Mouse (Mus musculus): ENCODE data around the gene Phf14.
"Not testable (repeated sequence)": the region's sequence is repeated elsewhere in the genome, so short reads cannot be mapped to it uniquely, and the experiment has no call there.

The Phf14 gene

DNA sequence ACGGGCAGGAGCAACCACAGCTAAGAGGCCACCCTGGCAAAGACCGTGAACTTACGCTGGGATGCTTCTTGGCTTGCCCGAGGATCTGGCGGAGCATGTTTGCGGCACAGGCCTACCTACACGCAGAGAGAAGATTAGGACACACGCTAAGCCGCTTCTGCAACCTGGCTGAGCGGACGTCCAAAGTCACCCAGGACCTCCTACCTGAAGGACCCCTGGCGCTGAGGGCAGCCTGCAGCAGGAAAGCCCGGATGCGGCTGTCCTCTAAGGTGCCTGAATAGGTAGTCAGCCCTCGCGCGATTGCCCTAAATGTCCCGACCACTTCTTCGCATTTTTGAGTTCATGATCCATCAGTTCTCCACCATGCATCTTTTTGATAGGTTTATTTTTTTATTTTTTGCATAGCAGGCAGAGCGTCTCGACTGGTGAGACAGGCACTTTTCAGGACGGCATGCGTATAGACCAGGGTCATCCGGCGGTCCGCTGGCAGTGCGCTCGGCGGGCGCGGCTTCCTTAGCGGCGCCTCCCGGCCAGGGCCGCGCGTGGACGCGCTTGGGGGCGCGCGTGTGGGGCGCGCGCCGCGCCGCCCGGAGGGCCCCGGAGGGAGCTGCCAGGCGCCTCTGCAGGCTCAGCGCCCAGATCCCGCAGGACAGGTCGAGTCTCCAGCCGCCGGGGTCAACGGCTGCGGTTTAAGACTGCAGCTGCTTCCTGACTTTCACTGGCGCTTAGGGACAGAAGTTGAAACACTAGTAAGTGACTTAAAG, at the start of gene Phf14, which contains the start of gene Ndufa4:
TSS of gene Phf14 (plus strand) at position 541 of the 764 bp plus-strand sequence.
TSS of gene Ndufa4 (minus strand) at position 229 of the 764 bp plus-strand sequence.
- DNase-seq (ENCODE audit: low spot score in 2 of 2) = peak; percentile 89 to 95

DNA sequence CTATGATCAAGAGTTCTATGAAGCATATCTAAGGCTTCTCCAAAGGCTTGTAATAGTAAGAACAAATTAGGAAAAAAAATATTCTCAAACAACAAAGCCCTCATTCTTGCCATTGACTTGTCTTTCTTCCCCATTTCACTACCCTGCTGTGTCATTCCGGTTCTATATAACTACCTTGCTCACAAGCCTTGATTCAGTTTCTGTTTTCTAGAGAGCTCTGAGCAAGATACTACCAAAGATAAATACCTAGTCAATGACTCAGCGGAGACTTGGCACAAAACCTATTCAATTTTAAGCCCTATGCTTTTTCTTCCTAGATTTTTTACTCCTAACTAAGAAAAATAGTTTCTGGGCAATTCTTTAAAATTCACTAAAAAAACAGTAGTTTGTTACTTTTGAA, 32.2 kb upstream of the Phf14 start:
- DNase-seq (ENCODE audit: low spot score in 2 of 2) = not testable (repeated sequence)

DNA sequence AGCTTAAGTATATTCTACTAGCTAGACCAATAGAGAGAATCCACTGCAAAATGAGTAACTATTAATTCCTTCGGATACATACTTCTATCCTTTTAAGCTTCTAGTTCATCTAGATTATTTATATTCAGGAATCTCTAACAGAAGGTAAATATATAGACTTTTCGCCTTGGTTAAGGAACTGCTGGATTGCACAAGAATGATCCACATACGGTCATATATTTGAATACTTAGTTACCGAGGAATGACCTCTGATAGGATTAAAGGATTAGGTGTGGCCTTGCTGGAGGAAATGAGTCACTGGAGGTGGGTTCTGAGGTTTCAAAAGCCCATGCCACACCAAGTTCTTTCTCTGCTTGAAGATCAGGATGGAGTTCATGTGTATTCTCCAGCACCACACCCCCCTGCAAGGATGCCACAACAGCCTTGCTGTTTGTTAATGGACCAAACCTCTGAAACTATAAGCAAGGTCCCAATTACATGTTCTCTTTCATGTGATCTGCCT, 6.7 kb upstream of the Phf14 start:
- no peak for DNase-seq (ENCODE audit: low spot score in 2 of 2)

DNA sequence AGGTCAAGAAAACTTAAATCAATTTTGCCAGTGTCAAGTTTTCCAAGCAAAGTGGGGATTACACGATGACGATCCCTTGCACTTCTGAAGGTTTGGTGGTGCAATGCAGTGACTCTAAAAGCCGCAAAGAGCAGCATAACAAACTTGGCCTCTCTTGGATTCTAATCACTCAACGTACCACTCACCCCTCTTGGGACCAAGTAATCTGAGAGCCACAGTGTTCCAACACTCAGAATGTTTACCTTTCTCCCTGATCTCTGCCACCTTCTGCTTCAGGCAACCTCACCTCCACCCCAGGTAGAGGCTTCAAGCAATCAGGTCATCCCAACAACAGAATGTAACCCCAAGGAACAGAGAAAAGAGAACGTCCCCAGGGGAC, 730 bp upstream of the Phf14 start:
- no peak for DNase-seq (ENCODE audit: low spot score in 2 of 2)

DNA sequence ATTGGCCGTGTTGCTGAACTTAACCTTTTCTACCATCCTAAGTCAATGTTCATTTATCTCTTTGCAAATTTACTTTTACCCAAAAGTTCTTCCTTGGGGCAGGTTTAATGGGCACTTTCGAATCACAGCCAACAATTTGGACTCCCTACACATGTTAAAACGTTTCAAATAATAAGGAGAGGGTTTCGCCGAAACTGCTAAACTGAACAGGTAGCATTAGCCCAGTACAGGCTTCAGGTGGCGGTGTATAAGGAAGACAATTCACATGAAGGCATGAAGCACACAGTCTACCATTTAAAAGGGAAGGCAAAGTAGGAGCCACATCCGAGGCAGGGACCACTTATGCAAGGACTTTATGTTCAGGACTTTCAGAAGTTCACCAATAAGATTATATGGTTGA, 561 bp downstream of the Phf14 start:
- no peak for DNase-seq (ENCODE audit: low spot score in 2 of 2)

DNA sequence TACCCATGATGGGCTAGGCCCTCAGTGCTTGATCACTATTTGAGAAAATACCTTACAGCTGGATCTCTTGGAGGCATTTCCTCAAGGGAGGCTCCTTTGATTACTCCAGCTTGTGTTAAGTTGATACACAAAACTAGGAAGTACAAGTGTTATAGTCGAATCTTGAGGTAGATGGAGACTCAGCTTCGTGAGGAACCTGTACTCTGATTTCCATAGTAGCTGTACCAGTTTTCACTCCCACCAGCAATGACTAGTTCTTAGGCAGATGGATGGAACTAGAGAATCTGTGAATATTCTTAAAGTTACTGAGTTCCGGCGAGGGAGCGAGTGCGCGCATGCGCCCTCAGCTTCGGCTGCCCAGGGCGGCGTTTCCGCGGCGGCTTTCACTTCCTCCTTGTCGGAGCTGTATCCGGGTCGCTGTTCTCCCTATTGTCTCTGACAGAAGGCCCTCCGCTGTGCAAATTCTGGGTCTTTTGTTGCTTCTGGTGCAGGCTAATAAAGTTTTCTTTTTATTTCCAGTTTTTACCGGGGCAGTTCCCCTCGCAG, 18.0 kb downstream of the Phf14 start:
- peak; percentile 87 to 94 for DNase-seq (ENCODE audit: low spot score in 2 of 2)

DNA sequence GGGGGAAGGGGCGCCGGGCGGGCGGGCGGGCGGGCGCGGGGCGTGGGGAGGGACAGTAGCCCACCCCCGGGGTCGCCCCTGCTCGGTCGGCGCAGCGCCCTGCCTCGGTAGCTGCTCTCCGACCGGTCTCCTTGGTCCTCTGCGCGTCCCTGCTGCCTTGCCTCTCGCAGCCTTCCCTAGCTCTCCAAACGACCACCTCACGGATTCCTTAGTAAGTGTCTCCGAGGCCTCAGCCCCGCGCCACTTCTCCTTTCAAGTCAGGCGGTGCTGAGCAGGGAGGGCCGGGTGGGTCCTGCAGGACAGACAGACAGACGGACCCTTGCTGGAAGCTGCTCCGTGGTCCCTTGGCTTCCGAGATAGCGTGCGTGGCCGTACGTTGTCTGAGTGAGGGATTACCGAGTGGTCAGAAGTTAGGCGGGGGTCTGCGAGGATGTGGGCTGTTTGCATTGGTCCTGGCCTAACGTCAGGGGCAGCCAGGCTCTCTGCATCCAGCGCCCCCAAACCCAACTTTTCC, 18.5 kb downstream of the Phf14 start:
- DNase-seq (ENCODE audit: low spot score in 2 of 2) = peak; percentile 42 to 78

DNA sequence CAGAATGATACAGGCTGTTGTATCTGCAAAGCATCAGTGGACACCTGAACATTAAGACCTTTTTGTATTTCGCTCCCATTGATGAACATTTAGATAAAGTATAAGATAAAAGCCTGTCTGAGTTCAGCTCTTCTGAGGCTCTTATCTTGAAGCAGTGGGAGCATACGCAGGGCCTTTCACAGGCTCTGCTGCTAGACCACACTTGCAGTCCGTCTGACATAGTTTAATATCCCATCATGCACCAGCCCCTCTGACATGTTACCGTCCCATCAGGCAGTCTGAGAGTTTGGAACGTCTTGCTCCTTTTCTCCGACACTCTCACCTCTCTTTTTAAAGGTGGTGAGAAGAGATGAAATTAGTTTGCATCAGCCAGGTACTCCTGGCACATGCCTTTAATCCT, 19.9 kb downstream of the Phf14 start:
- no peak for DNase-seq (ENCODE audit: low spot score in 2 of 2)

DNA sequence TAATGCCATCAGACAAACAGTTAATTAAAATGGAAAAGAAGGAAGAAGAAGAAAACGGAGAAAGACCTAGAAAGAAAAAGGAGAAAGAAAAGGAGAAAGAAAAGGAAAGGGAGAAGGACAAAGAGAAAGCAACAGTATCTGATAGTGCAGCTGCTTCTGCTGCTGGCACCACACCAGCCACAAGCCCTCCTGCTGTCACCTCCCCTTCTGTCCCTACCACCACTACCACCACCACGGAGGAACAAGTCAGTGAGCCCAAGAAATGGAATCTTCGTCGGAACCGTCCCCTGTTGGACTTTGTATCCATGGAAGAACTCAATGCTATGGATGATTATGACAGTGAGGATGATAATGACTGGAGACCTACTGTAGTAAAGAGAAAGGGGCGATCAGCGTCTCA, 25.8 kb downstream of the Phf14 start:
- no peak for DNase-seq (ENCODE audit: low spot score in 2 of 2)

DNA sequence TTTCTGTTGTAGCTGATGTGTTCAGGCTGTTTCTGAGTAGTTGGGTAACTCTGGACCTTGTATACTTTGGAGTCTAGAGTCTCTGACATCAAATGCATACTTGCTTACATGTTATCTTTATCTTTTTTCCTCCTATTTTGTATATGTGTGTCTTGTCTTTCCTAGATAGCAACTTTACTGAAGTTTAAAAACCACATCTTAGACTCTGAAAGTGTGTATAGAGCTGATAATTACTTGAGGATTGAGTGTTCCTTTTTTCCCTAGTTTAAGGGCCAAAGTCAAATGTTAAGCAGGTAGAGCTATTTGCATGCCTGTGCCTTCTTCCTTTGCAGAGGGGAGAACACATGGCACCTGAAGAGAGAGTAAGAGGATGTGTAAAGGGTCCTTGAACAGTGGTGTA, 33.3 kb downstream of the Phf14 start:
- no peak for DNase-seq (ENCODE audit: low spot score in 2 of 2)

DNA sequence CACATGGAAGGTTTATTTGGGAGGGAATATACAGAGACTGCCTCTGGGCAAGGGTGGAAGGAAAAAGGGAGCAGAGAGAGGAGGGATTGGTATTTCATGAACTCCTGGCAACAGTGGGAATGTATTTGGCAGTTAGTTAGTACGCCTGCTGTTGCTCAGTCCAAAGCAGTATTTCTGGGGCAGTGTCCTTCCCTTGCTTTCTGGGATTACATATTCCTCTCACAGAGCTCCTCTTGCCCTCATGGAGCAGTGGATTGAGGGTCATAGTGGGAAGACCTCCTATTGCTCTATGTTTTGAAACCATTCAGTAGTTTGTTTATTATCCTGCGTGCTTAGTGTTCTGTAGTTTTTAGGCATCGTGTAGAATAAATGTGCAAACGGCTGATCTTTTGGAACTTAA, 34.5 kb downstream of the Phf14 start:
- no peak for DNase-seq (ENCODE audit: low spot score in 2 of 2)

DNA sequence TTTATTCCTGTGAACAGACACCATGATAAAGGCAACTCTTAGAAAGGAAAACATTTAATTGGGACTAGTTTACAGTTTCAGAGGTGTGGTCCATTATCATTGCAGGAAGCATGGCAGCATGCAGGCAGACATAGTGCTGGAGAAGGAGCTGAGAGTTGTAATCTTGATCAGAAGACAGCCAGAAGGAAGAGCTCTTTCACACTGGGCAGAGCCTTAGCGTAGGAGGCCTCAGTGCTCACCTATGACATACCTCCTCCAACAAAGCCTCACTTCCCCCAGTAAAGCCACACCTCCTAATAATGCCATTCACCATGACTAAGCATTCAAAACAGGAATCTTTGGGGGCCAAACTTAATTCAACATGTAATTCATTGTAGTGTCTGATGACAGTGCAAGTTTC, 40.5 kb downstream of the Phf14 start:
- DNase-seq (ENCODE audit: low spot score in 2 of 2) = no peak

DNA sequence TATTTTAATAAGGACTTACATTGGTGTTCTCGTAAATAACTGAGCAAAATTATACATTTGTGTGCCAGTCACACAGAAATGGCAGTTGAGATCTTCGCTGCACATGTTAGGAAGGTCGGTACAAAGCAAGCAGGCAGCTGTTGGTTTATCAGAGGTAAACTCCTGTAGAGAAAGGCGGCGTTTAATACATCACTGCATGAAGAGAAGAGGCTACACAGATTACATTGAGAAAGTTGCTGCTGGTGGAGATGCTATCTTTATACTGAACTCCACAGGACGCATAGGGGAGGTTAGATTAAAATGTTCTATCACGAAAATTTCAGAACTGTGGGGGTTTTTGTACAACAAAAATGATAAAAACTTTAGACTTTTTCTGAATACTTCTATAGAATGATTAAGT, 52.6 kb downstream of the Phf14 start:
- DNase-seq (ENCODE audit: low spot score in 2 of 2) = no peak

DNA sequence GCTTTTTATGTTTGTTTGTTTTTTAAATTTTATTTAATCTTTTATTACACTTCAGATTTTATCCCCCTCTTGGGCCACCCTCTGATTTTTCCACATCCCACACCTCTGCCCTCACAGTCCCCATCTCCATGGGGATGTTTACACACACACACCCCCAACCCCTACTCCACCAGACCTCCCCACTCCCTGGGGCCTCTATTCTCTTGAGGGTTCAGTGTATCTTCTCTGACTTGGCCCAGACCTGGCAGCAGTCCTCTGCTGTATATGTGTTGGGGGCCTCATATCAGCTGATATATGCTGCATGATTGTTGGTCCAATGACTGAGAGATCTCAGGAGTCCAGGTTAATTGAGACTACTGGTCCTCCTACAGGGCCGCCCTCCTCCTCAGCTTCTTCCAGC, 86.2 kb downstream of the Phf14 start:
- DNase-seq (ENCODE audit: low spot score in 2 of 2) = no peak

DNA sequence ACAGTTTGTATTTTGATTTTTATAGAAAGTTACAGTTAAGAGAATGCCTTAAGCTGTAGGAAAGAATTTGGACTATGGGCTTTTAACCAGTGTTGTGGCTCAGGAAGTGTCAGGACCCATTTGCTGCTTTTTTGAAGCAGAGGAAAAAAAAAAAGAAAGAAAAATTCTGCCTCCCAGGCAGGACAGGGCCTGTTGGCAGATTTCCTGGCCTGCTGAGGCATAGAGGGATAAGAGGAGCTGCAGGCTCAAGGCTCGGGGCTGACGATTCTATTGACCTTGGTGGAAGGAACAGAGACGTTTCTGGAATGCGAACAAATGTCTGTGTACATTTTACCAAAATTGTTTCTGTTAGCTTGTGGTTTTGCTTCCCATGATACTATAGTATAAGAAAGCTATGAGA, 91.0 kb downstream of the Phf14 start:
- no peak for DNase-seq (ENCODE audit: low spot score in 2 of 2)

DNA sequence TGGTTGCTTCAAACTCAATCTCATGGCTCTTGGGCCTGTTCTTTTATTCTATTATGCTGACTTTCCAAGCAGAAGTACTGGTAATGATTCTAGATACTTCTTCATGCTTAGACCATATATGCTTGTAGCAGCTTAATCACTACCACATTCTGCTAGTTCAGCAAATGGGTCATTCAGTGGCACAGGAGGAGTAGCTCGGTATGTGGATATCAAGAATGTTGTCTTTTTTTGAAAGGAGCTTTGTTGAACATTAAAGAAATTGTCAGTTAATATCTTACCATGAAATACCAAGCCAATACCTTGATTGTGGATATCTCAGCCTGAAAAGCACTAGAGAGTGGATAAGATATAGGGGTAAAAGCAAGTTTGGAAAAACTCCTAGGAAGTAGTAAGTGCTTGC, 91.9 kb downstream of the Phf14 start:
- no peak for DNase-seq (ENCODE audit: low spot score in 2 of 2)

DNA sequence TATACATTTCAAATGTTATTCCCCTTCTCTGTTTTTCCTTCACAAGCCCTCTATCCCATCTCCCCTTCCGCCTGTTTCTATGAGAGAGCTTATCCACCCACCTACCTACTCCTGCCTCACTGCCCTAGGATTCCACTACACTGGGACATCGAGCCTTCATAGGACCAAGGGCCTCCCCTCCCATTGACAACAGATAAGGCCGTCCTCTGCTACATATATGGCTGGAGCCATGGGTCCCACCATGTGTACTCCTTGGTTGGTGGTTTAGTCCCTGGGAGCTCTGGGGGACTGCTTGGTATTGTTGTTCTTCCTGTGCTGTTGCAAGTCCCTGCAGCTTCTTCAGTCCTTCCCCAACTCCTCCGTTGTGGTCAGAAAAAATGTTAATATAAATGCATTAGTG, 97.8 kb downstream of the Phf14 start:
- DNase-seq (ENCODE audit: low spot score in 2 of 2) = no peak

DNA sequence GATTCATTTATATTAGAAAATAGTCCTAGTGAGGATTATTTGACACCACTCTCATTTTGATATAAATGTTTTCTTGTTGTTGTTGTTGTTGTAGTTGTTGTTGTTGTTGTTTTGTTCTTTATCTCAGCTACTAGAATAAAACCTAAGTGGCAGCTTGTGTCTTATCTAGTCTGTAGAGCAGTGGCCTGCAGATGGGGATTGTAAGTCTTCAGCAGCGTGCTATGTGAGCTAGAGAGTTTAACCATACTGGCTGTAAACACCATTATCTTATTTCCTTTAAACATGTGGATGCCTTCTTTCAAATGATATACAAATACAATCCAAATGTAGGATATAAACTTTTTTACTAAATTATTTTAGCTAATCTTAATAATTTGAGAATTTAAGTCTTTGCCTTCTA, 98.4 kb downstream of the Phf14 start:
- no peak for DNase-seq (ENCODE audit: low spot score in 2 of 2)

DNA sequence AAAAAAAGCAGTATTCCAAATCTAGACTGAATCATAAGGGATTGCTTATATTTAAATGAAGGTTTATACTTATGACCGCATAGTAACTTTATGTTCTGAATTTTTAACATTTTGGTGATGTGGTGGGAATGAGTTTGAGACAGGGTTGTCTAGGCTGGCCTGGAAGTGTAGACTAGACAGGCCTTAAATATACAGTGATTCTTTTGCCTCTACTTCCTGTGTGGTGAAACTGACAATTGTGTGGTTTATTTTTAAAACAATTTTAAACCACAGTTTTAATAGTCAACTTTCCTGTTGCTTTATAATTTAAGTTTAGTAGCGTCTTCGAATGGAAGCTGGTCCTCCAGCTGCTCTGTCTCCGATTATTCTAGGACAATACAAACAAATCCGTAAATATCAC, 104.5 kb downstream of the Phf14 start:
- DNase-seq (ENCODE audit: low spot score in 2 of 2) = no peak

DNA sequence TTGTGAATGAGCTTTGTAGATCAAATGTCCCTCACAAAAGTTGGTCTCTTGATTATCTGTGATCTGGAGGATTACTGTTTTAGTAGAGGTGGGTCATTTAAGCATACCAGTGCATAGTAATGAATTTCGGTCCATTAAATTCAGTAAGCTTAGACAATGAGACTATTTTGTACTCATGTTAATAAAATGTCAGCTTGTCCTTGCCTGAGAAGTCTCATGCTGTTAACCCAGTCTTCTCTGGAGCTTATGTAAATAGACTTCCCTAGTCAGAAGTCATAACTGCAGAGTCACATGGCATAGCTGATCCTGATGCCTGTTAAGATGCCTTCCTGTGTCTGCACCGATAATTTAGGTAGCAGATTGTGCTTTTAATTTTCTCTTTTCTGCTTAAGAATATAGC, 106.4 kb downstream of the Phf14 start:
- no peak for DNase-seq (ENCODE audit: low spot score in 2 of 2)

DNA sequence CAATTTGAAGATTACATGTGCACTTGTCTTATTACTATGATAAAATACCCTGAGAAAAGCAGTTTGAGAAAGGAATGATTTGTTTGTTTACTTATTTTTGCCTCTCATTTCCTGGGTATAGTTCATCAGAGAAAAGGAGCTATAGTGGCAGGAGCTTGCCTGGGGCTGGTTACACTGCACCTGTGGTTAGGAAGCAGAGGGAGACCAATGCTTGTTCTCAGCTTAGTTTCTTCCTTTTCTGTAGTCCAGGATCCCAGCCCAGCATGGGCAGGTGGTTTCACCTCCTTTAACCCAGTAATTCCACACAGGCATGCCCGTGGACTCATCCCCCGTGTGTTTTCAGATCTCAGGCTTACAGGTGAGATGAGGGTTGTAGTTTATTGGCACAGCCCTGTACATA, 107.1 kb downstream of the Phf14 start:
- no peak for DNase-seq (ENCODE audit: low spot score in 2 of 2)

DNA sequence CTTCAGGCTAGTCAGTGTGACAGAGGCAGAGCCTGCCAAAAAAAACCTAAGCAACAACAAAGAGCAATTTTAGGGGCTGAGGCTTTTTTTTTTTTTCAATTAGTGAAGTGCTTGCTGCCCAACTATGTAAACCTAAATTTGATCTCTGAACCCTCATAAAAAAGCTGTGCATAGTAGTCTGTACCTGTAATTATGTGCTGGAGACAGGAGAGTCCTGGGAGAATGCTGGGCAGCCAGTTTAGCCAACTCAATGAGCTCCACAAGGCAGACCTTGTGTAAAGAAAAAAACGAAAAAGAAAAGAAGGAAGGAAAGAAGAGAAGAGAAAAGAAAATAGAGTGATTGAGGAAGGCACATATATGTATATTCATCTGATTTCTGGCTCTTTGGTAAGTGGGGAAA, 112.1 kb downstream of the Phf14 start:
- DNase-seq (ENCODE audit: low spot score in 2 of 2) = no peak

DNA sequence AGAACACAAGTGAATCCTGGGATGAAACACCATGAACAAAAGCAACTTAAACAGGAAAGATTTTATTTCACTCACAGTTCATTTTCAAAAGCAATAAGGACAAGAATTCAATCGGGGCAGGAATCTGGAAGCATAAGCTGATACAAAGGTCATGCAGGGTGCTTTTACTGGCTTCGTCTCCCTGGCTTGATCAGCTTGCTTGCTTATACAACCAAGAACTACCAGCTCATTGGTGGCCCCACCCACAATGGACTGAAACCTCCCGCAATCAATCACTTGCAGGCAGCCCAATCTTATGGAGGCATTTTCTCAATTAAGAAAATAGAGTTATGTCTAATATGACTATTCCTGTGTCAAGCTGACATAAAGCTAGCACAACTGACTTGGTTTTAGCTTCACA, 112.5 kb downstream of the Phf14 start:
- no peak for DNase-seq (ENCODE audit: low spot score in 2 of 2)
